Mouse (Mus musculus): ENCODE measurements at regions not wholly inside any gene's neighbourhood (a gene's known extent, or its start where the extent isn't known, plus 50 kb on each side); places are given as distances from the start of the nearest gene placed in this dataset.
A peak's percentile ranks its signal among the peaks of the same experiment; 100 is the strongest.

- no peak for DNase-seq (ENCODE audit: low read depth, low spot score)
These were observed 81.4 kb downstream of the Lhx2 start for GRCm38 (mm10) chr2:38420498-38420897.

DNA sequence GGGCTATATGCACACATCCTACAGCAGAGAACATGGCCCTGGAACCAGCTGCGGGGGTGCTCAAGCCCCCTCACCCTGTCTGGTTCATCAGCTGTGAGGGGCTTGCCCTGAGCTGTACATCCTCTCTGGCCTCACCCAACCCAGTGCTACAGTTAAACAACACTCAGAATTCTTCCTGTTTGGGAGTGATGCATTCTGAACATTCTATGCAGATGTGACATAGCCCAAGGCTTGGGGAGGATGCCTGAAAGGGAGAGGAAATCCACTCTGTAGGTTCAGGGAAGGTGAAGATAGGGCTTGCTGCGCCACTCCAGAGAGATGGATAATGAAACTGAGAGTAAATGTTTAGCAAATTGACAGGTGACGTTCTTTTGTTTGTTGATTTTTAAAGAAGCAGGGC, 83.3 kb downstream of the Lhx2 start:
- no peak for DNase-seq (ENCODE audit: low read depth, low spot score)

- no peak for DNase-seq (ENCODE audit: low read depth, low spot score)
These were observed 84.8 kb downstream of the Lhx2 start for GRCm38 (mm10) chr2:38423886-38424277.

DNA sequence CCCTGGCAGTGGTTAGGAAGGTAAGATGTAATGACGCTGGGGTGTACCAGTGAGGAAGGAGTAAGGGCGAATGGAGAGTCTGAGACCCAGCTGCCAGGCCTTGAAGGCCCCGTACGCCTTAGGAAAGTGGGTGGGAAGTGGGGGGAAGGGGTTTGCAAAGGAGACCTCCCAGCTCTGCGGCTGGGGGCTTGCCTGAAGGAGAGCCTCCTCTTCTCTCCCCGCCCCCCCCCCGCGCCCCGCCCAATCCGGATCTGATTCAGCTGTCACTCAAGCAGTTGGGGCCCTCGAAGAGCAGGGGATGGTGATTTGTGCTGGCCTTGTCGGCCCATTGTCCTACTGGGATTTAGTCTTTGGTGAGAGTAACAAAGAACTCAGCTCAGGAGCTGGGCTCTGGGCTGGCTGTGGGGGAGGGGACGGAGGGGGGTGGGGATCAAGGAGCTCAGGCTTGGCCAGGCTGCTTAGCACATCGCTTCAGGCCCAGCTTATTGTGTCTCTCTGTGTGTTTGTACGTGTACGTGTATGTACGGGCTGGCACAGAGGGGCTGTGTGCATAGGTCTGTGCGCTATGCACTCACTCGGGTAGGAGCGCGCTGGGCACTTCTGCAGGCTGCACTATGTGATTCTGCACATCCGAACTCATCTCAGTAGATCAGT, 85.3 kb downstream of the Lhx2 start:
- no peak for DNase-seq (ENCODE audit: low read depth, low spot score)

GRCm38 (mm10) chr2:38424976-38425375, 85.9 kb downstream of the Lhx2 start:
- no peak for DNase-seq (ENCODE audit: low read depth, low spot score)

DNA sequence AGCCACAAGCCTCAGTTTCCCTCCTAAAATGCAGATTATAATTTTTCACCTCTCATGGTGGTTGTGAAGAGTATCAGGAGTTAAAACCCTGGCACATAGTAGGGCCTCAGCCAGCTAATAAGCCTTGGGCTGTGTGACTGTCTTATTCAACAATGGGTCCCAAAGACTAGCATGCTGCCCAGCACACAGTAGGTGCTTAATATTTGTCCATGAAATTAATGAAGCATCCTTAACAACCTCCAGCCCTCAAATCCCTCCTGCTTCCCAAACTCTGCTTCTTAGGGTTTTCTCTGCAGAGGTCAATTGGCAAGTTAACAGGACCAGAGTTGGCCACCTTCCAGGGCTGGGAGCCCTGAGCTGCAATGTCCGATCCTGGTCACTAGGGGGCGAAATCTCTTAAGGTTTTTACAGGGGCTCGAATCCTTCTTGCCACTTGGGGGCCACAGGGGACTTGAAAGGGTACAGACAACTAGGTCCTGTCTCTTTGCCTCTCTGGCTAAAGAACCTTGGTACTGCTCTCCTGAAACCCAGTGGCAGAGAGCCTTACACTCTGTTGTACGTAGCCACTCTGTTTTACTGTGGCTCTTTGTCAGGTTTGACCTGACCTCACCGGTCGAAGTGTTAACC, 81.6 kb upstream of the Nek6 start:
- peak; percentile 66 for DNase-seq (ENCODE audit: low read depth, low spot score)

GRCm38 (mm10) chr2:38431546-38431945, 79.9 kb upstream of the Nek6 start:
- no peak for DNase-seq (ENCODE audit: low read depth, low spot score)

- DNase-seq (ENCODE audit: low read depth, low spot score) = peak; percentile 53
These were observed 77.7 kb upstream of the Nek6 start for GRCm38 (mm10) chr2:38433736-38434135.

DNA sequence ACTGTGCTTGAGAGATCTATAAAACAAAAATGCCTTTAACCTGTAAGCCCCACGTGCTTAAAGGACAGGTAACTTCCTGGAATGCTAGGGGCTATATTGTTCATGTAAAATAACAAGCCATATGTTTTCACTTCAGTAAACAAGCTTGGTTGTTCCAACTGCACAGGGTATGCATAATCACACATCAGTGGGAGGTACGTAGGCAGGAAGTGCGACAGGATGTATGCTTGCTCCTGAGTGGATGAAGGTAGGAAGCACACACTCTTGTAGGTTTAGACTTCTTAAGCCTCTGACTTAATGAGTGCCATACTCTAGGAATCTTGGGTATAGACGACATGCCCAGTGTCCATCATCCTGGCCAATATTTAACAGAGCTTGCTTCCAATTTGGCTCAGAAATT, 74.7 kb upstream of the Nek6 start:
- no peak for DNase-seq (ENCODE audit: low read depth, low spot score)

- no peak for DNase-seq (ENCODE audit: low read depth, low spot score)
These were observed 72.3 kb upstream of the Nek6 start for GRCm38 (mm10) chr2:38439191-38439590.

GRCm38 (mm10) chr2:38439973-38440372, 71.5 kb upstream of the Nek6 start:
- no peak for DNase-seq (ENCODE audit: low read depth, low spot score)

- no peak for DNase-seq (ENCODE audit: low read depth, low spot score)
These were observed 62.4 kb upstream of the Nek6 start for GRCm38 (mm10) chr2:38449092-38449491.

- DNase-seq (ENCODE audit: low read depth, low spot score) = no peak
These were observed 54.9 kb upstream of the Nek6 start for GRCm38 (mm10) chr2:38456571-38456970.

- no peak for DNase-seq (ENCODE audit: low read depth, low spot score)
These were observed 51.1 kb upstream of the Nek6 start for GRCm38 (mm10) chr2:38460367-38460766.

- DNase-seq (ENCODE audit: low read depth, low spot score) = no peak
These were observed 50.5 kb upstream of the Nek6 start for GRCm38 (mm10) chr2:38460825-38461540.
